Mouse (Mus musculus): ENCODE measurements around the gene Actl10. TPM values are rescaled to one million over a fixed set of nuclear protein-coding genes. Genes with fewer than 3 reads are reported as not detected.
A peak's percentile ranks its signal among the peaks of the same experiment; 100 is the strongest.

Actl10 gene
- total and polyA plus RNA-seq, 2 experiments from 2014 or later = 0.13 to 0.48 TPM

- TF ChIP-seq CTCF (IDR thresholded peaks at IDR 0.05; ENCODE audit: low read depth) = no peak
- no peak for ATAC-seq
- Histone ChIP-seq H3K4me2 (ENCODE audit: low read depth) (no peak overlapping the region), H3K27me3 (ENCODE audit: insufficient read depth, low read length) (no peaks in the 10 kb centered on the region), H3K36me3 (ENCODE audit: insufficient read depth) (peaks cover 44% of the 10 kb centered on the region), H3K4me1 (ENCODE audit: insufficient read depth) (no peaks in the 10 kb centered on the region), H3K9me3 (ENCODE audit: low read length) (no peaks in the 10 kb centered on the region), H3K9ac (no peak overlapping the region), H3K4me3 (ENCODE audit: low read depth, low read length) (no peak overlapping the region), H3K27ac (ENCODE audit: low read depth, low read length) (no peak overlapping the region)
- no peak for DNase-seq
These were observed 30.1 kb upstream of the Actl10 start for GRCm38 (mm10) chr2:154521449-154521848.

- no peaks in the 10 kb centered on the region for H3K4me1 ChIP-seq (ENCODE audit: insufficient read depth)
- DNase-seq (no peak), ATAC-seq (no peak)
- H3K27me3 ChIP-seq (ENCODE audit: insufficient read depth, low read length) = no peaks in the 10 kb centered on the region
- H3K27ac ChIP-seq (ENCODE audit: low read depth, low read length) = no peak overlapping the region
- no peak overlapping the region for H3K9ac ChIP-seq
- no peak overlapping the region for H3K4me3 ChIP-seq (ENCODE audit: low read depth, low read length)
- 95% methylated on average over 5 of the region's 5 CpGs for WGBS
- no peaks in the 10 kb centered on the region for H3K9me3 ChIP-seq (ENCODE audit: low read length)
- no peak overlapping the region for H3K4me2 ChIP-seq (ENCODE audit: low read depth)
- TF ChIP-seq CTCF (IDR thresholded peaks at IDR 0.05; ENCODE audit: low read depth) = no peak
- peaks cover 37% of the 10 kb centered on the region for H3K36me3 ChIP-seq (ENCODE audit: insufficient read depth)
These were observed 29.2 kb upstream of the Actl10 start for GRCm38 (mm10) chr2:154522334-154522733.

GRCm38 (mm10) chr2:154525285-154525684, 26.3 kb upstream of the Actl10 start:
- no peak overlapping the region for H3K9ac ChIP-seq
- DNase-seq (peak; percentile 55), ATAC-seq (peak; percentile 53; the same call in 1 of the 2 replicates)
- no peak overlapping the region for H3K4me3 ChIP-seq (ENCODE audit: low read depth, low read length)
- no peaks in the 10 kb centered on the region for H3K27me3 ChIP-seq (ENCODE audit: insufficient read depth, low read length)
- no peak for TF ChIP-seq CTCF (IDR thresholded peaks at IDR 0.05; ENCODE audit: low read depth)
- WGBS = 74% methylated on average over 2 of the region's 2 CpGs
- H3K4me1 ChIP-seq (ENCODE audit: insufficient read depth) = no peaks in the 10 kb centered on the region
- peak overlapping the region; percentile 35; the same call in 1 of the 2 replicates for H3K27ac ChIP-seq (ENCODE audit: low read depth, low read length)
- H3K4me2 ChIP-seq (ENCODE audit: low read depth) = no peak overlapping the region
- H3K9me3 ChIP-seq (ENCODE audit: low read length) = no peaks in the 10 kb centered on the region
- peaks cover 37% of the 10 kb centered on the region for H3K36me3 ChIP-seq (ENCODE audit: insufficient read depth)

GRCm38 (mm10) chr2:154526531-154526930, 25.0 kb upstream of the Actl10 start:
- ATAC-seq = no peak
- no peaks in the 10 kb centered on the region for H3K9me3 ChIP-seq (ENCODE audit: low read length)
- H3K4me3 ChIP-seq (ENCODE audit: low read depth, low read length) = no peak overlapping the region
- peaks cover 48% of the 10 kb centered on the region for H3K36me3 ChIP-seq (ENCODE audit: insufficient read depth)
- no peak overlapping the region for H3K9ac ChIP-seq
- no peak for DNase-seq
- 35% methylated on average over 3 of the region's 3 CpGs for WGBS
- no peak overlapping the region for H3K27ac ChIP-seq (ENCODE audit: low read depth, low read length)
- no peak for TF ChIP-seq CTCF (IDR thresholded peaks at IDR 0.05; ENCODE audit: low read depth)
- no peaks in the 10 kb centered on the region for H3K4me1 ChIP-seq (ENCODE audit: insufficient read depth)
- H3K27me3 ChIP-seq (ENCODE audit: insufficient read depth, low read length) = no peaks in the 10 kb centered on the region
- no peak overlapping the region for H3K4me2 ChIP-seq (ENCODE audit: low read depth)

- ATAC-seq (peak; percentile 42; the same call in 1 of the 2 replicates), DNase-seq (peak; percentile 48)
- H3K36me3 ChIP-seq (ENCODE audit: insufficient read depth) = peaks cover 48% of the 10 kb centered on the region
These were observed 18.7 kb upstream of the Actl10 start for GRCm38 (mm10) chr2:154532888-154533287.

GRCm38 (mm10) chr2:154534704-154535270, 16.8 kb upstream of the Actl10 start:
- Histone ChIP-seq H3K9ac (no peak overlapping the region), H3K9me3 (ENCODE audit: low read length) (no peaks in the 10 kb centered on the region), H3K4me3 (ENCODE audit: low read depth, low read length) (no peak overlapping the region), H3K4me1 (ENCODE audit: insufficient read depth) (peaks cover 10% of the 10 kb centered on the region; the same call in 1 of the 2 replicates), H3K27ac (ENCODE audit: low read depth, low read length) (no peak overlapping the region), H3K36me3 (ENCODE audit: insufficient read depth) (peaks cover 40% of the 10 kb centered on the region), H3K27me3 (ENCODE audit: insufficient read depth, low read length) (no peaks in the 10 kb centered on the region), H3K4me2 (ENCODE audit: low read depth) (no peak overlapping the region)
- DNase-seq (no peak), ATAC-seq (no peak)
- WGBS = 95% methylated on average over 12 of the region's 12 CpGs
- no peak for TF ChIP-seq CTCF (IDR thresholded peaks at IDR 0.05; ENCODE audit: low read depth)

More at GRCm38 (mm10) chr2:154532888-154533287, 18.7 kb upstream of the Actl10 start:
- WGBS = 17% methylated on average over 3 of the region's 3 CpGs
- Histone ChIP-seq H3K4me1 (ENCODE audit: insufficient read depth) (0 out of 2 replicates have a peak, but pooled peaks cover 3% of the 10 kb centered on the region), H3K9ac (no peak overlapping the region), H3K9me3 (ENCODE audit: low read length) (no peaks in the 10 kb centered on the region), H3K4me2 (ENCODE audit: low read depth) (no peak overlapping the region), H3K27me3 (ENCODE audit: insufficient read depth, low read length) (no peaks in the 10 kb centered on the region), H3K27ac (ENCODE audit: low read depth, low read length) (peak overlapping the region; percentile 16; the same call in 1 of the 2 replicates), H3K4me3 (ENCODE audit: low read depth, low read length) (no peak overlapping the region)
- TF ChIP-seq CTCF (IDR thresholded peaks at IDR 0.05; ENCODE audit: low read depth) = no peak

- no peak for TF ChIP-seq CTCF (IDR thresholded peaks at IDR 0.05; ENCODE audit: low read depth)
- Histone ChIP-seq H3K27me3 (ENCODE audit: insufficient read depth, low read length) (no peaks in the 10 kb centered on the region), H3K4me3 (ENCODE audit: low read depth, low read length) (no peak overlapping the region), H3K9ac (0 out of 2 replicates have a peak overlapping the region, but pooled peaks have one; percentile 3), H3K4me1 (ENCODE audit: insufficient read depth) (peaks cover 10% of the 10 kb centered on the region; the same call in 1 of the 2 replicates), H3K9me3 (ENCODE audit: low read length) (no peaks in the 10 kb centered on the region), H3K36me3 (ENCODE audit: insufficient read depth) (peaks cover 25% of the 10 kb centered on the region), H3K27ac (ENCODE audit: low read depth, low read length) (peak overlapping the region; percentile 46), H3K4me2 (ENCODE audit: low read depth) (no peak overlapping the region)
- DNase-seq (peak; percentile 44), ATAC-seq (peak; percentile 35; the same call in 1 of the 2 replicates)
- 18% methylated on average over 2 of the region's 2 CpGs for WGBS
These were observed 13.3 kb upstream of the Actl10 start for GRCm38 (mm10) chr2:154538310-154538709.
